Mouse (Mus musculus) brown adipose tissue, adult 24 weeks (tissue): ENCODE results near the gene Ism1. TPM values are rescaled to one million over a fixed set of nuclear protein-coding genes. Genes with fewer than 3 reads are reported as not detected.

ENCODE experiments used
- H3K27ac ChIP-seq: fragments of 200-500 bp; replicated peaks from 2 replicates; pipeline ENCODE4 v1.5.1; 2012; ENCODE audit warnings: low read depth, mild to moderate bottlenecking, low read length
- H3K4me1 ChIP-seq: fragments of 200-500 bp; 2 replicates; pipeline ENCODE4 v1.6.1; 2012; ENCODE audit warnings: low read length, mixed read lengths; ENCODE audit not compliant: control insufficient read depth, insufficient read depth, insufficient read length
- H3K4me3 ChIP-seq: fragments of 200-500 bp; 2 replicates; pipeline ENCODE4 v1.5.1; 2012; ENCODE audit warnings: low read depth, mild to moderate bottlenecking, low read length, moderate library complexity; ENCODE audit not compliant: insufficient read depth
- polyA plus RNA-seq: library from polyadenylated mRNA; stranded (reverse); fragments of >200 nt; gene quantifications from 2 replicates; pipeline ENCODE4 v1.2.4, GENCODE M21; 2012; ENCODE audit not compliant: missing spikeins, insufficient read depth, insufficient read length

Gene Ism1
- 2.0 and 2.7 TPM in 2 replicates for polyA plus RNA-seq

DNA sequence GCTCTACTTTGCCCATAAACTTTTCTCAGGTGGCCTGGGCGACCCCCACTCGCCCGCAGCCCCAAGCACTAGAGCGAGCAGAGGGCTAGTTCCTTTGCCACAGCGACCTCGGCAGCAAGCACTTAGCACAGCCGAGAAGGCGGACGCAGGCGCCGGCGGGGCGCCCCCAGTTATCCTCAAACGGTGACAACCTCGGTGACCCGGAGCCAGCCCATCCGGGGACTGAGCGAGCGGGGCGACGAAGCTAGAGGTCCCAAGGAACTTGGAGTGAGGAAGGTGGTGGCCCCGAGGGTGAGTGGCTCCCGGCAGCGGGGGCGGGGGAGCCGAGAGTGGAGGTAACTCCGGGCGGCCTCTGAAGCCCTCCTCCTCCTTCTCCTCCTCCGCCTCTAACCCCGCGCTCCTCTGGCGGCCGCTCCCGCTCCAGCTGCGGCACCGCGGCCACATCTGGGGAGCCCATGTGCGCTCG lies at the start of gene Ism1:
Gene Ism1 (plus strand): TSS at position 370 of the 466 bp plus-strand sequence.
- peaks cover 2% of the 10 kb centered on the region; the same call in 1 of the 2 replicates for H3K4me1 ChIP-seq
- peak within 1 kb of the TSS; percentile 88 for H3K4me3 ChIP-seq
- H3K27ac ChIP-seq = no peak within 1 kb of the TSS

- no peak overlapping the region for H3K27ac ChIP-seq
- H3K4me3 ChIP-seq = no peak overlapping the region
- H3K4me1 ChIP-seq = no peaks in the 10 kb centered on the region
These were observed 49.2 kb upstream of the Ism1 start for GRCm38 (mm10) chr2:139628731-139629130.

DNA sequence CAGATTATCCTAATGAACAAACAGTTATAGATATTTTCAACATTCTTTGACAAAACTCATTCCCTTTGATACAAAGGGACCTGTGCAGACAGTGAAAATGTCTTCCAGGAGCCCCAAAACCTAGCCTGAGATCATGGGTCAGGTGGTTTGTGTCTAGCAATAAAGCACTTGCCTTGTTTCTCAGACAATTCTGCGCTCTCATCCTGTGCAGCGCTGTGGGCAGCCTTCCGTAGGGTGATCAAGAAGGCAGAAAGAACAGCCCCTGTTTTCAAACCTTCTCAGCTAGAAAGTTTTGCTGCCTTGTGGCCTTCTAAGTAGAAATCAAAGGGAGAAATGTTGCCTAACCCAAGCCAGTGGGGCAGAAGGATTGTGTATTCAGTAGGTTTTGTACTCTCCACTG lies 48.3 kb upstream of the Ism1 start:
- no peaks in the 10 kb centered on the region for H3K4me1 ChIP-seq
- no peak overlapping the region for H3K27ac ChIP-seq
- H3K4me3 ChIP-seq = no peak overlapping the region

- no peak overlapping the region for H3K27ac ChIP-seq
- H3K4me3 ChIP-seq = no peak overlapping the region
- H3K4me1 ChIP-seq = no peaks in the 10 kb centered on the region
These were observed 43.5 kb upstream of the Ism1 start for GRCm38 (mm10) chr2:139634506-139634905.

- Histone ChIP-seq H3K4me3 (no peak overlapping the region), H3K4me1 (no peaks in the 10 kb centered on the region), H3K27ac (no peak overlapping the region)
These were observed 40.1 kb upstream of the Ism1 start for GRCm38 (mm10) chr2:139637861-139638260.

- Histone ChIP-seq H3K4me1 (no peaks in the 10 kb centered on the region), H3K4me3 (no peak overlapping the region), H3K27ac (no peak overlapping the region)
These were observed 36.1 kb upstream of the Ism1 start for GRCm38 (mm10) chr2:139641757-139642385.

DNA sequence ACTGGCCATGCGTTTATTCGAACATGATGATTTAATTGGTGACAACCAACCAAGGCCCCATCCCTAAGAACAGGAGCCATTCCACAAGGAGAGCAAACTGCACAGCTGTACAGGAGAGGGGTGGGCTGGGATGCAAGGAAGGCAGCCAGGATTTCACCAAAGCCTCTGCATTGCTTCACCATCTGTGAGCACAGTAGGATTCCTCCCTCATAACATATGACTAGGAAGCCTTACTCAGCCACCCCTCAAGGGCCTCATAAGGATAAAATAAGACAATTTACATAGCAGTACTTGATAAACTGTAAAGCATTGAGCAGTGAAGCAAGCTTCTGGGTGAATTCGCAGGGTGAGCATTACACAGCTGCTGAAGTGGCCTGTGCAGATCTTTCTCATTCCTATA lies 28.5 kb upstream of the Ism1 start:
- Histone ChIP-seq H3K4me3 (no peak overlapping the region), H3K27ac (no peak overlapping the region), H3K4me1 (no peaks in the 10 kb centered on the region)

DNA sequence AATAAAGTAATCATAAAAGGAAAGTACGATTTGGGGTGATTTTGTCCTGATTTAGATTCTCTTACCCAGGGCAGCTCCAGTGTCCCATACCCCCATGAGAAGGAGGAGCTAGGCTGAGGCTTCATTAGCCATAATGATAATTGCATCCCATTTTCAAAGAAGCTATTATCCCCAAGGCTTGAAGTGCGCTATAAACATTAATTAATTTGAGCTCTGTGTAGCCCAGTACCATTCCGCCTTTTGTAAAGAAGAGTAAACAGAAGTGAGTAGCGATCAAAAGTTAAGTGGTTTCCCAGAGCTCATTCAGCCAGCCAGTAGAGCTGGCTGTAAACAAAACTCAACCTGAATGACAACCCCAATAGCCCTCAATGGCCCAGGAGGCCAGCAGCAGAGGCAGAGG lies 21.2 kb upstream of the Ism1 start:
- Histone ChIP-seq H3K27ac (no peak overlapping the region), H3K4me1 (no peaks in the 10 kb centered on the region)

DNA sequence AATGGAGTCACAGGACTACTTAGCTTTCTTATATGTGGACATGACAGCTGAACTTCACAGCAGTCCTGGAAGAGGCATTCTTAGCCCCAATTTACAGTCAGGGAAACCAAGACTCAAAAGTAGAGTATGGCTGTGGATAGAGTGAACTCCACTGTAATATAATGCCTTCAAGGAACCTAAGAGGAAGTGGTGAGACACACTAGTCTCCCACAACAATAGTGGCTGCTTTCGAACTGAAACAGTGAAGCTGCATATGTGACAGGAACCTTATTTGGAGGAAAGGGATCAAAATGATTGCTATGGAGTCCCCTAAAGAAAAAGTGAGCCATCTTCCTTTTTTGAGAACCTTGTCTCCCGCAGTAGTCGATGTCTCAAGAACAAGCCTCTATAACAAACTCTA lies 6.1 kb upstream of the Ism1 start:
- Histone ChIP-seq H3K27ac (no peak overlapping the region), H3K4me3 (no peak overlapping the region), H3K4me1 (no peaks in the 10 kb centered on the region)

More for the DNA sequence above, 21.2 kb upstream of the Ism1 start:
- no peak overlapping the region for H3K4me3 ChIP-seq

DNA sequence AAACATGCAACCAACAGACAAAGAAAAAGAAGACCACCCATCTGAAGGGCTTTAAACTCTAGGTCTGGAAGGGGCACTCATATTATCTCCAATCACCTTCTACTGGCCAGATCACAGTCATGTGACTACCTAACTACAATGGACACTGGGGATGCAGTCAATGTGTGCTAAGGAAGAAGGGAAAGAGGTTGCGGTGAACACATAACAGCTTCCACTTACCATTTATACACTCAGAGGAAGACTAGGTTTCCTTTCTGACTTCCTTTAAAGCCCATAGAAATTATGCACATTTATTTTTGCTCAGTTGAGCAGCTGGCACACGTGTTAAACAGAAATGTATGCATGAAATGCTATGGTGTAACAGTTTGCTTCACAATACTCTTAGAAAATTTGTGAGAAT lies 5.6 kb upstream of the Ism1 start:
- no peak overlapping the region for H3K4me3 ChIP-seq
- H3K4me1 ChIP-seq = no peaks in the 10 kb centered on the region

GRCm38 (mm10) chr2:139677065-139677762 lies 764 bp upstream of the Ism1 start:
- peaks cover 2% of the 10 kb centered on the region; the same call in 1 of the 2 replicates for H3K4me1 ChIP-seq
- no peak overlapping the region for H3K27ac ChIP-seq
- H3K4me3 ChIP-seq = peak overlapping the region; percentile 88

More for the DNA sequence above, 5.6 kb upstream of the Ism1 start:
- H3K27ac ChIP-seq = no peak overlapping the region

DNA sequence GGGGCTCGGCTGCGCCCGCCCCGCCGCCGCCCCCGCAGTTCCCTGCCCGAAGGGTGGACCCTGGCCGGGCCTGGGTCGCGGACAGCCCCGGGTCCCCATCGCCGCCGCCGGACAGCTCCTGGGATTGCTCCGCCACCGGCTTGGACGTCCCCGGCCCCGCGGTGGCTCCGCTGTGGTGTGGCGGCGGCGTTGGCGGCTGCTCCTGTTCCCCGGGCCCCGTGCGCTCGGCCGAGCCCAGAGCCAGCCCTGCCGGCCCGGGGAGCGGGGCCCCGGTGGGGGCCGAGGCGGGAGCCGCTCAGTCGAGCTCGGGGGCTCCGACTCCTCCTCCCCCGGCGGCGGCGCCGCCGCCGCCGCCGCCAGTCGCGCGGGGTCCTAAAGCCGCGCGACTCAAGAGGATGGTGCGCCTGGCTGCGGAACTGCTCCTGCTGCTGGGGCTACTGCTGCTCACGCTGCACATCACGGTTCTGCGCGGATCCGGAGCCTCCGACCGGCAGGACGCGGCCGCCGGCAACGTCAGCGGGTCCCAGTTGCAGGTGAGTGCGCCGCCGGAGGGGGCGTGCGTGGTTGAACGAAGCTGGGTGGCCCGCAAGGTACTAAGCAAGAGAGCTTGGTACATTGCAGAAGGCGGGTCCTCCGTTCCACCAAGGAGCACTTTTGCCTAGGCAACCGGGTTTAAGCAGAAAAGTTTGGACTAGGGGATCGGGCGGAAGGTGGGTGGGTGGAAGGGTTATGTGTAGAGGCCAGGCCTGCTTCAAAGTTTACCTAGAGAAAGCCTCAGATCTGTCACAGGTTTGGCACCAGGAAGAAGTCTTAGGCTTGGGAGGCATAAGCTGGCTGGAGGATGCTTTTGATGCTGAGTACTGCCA lies 530 bp downstream of the Ism1 start:
- H3K4me1 ChIP-seq = peaks cover 2% of the 10 kb centered on the region; the same call in 1 of the 2 replicates
- H3K27ac ChIP-seq = no peak overlapping the region
- H3K4me3 ChIP-seq = peak overlapping the region; percentile 88

DNA sequence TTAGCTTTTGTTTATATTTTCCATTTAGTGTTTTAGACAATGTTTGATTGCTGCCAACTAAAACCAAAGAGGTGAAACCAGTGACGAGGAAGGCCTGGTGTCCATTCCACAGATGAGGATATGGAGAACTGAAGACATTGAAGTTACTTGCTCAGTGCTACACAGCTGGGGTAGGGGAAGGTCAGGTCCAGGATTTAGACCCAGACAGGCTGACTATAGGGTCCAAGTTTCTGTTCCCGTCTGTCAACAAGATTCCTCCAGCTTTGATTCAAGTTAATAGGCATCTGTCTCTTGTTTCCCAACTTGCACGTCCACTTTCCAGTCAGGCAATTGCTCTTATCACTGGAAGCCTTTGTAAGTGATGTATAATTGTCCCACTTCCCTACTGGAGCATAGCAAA lies 4.6 kb downstream of the Ism1 start:
- H3K27ac ChIP-seq = no peak overlapping the region
- no peak overlapping the region for H3K4me3 ChIP-seq
- peaks cover 2% of the 10 kb centered on the region; the same call in 1 of the 2 replicates for H3K4me1 ChIP-seq

- H3K4me3 ChIP-seq = no peak overlapping the region
- no peaks in the 10 kb centered on the region for H3K4me1 ChIP-seq
- no peak overlapping the region for H3K27ac ChIP-seq
These were observed 11.5 kb downstream of the Ism1 start for GRCm38 (mm10) chr2:139689442-139690003.

DNA sequence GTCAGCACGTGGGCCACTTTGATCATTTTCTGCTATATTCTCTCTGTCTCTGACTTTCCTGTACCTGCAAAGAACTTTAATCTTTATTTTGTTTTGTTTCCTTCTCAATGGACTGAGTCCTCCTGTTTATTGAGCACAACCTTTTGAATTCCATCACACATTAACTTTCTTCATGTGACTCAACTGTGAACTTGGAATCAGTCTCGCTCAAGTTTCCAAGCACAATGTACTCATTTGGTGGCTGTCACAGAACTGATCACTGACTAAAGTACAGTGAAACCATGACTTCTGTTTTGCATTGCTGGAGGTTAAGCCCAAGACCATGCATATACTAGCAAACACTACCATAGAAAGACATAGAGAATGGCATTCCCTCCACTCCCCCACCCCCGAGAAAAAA lies 15.5 kb downstream of the Ism1 start:
- Histone ChIP-seq H3K27ac (no peak overlapping the region), H3K4me1 (no peaks in the 10 kb centered on the region), H3K4me3 (no peak overlapping the region)
